Mouse (Mus musculus): Measurements from ENCODE around the gene Stard3.

Stard3 gene

DNA sequence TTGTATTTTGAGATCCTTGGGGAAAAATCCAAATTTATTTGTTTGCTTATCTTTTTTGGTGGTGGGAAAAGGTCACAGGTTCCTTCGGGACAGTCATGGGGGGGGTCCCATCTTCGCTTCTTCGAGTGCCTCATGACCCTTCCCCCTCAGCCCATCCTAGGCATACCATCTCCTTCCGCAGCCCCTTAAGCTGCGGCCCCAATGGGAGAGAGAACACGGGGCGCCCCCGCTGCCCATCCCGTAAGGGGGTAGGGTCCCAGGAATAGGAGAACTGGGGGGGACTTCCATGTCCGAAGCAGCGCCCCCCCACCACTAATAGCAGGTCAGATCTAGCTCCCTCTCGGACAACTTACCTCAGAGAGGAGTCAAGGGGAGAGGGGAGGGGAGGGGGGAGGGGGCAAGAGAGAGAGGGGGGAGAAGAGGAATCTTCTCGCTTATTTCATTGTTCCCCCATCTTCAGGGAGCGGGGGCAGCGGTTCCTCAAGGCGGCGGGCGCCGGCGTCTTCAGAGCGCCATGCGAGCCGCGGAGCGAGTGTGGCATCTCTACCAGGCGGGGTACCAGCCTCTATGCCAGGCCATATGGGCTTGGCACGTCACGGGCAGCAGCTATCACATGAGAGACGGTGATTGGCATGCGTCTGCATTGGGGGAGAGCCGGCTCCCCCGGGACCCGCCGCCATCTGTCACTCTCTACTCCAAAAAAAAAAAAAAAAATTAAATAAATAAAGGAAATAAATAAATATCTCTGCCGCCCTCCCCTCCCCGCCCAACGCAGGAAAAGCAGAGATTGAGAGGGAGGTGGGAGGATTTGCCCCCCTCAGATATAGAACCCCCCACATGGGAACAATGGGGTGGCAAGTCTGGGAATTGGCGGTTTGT is 28.8 kb upstream of the Stard3 start, which contains the start of gene Neurod2:
Gene Neurod2 (minus strand): TSS at position 568 of the 879 bp plus-strand sequence.
- DNase-seq = no peak

GRCm38 (mm10) chr11:98329960-98330744 is 28.0 kb upstream of the Stard3 start:
- no peak for DNase-seq

GRCm38 (mm10) chr11:98330745-98331204 is 27.4 kb upstream of the Stard3 start:
- DNase-seq = no peak

DNA sequence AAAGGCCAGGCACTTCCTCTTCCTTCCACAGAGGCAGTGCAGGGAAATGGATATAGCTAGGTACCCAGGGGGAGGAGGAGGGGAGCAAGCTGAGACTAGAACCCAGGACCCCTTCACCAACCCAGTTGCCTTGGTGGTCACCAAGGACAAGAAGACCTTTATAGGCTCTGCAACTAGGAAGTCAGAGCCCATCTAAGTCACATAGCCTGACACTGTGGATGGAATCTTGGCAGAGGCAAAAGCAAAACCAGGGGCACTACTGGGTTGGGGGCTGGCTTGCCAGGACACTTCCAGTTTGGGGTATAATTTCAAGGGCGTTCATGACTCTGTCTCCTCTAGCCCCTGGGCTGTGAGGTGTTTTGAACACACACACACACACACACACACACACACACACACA is 26.8 kb upstream of the Stard3 start:
- DNase-seq = no peak

DNA sequence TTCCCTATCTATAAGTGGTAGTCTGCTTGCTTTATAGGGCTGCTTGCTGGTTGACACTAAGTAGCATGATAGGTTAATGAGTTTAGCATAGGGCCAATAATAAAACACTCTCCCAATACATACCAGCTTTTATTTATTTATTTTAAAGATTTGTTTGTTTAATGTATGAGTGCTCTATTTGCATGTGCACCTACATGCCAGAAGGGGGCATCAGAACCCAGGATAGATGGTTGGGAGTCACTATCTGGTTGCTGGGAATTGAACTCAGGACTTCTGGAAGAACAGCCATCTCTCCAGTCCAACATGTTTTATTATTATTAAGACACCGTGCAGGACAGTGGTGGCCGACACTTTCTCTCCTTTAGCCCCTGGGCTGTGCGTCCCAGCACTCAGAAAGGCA is 26.0 kb upstream of the Stard3 start:
- no peak for DNase-seq

DNA sequence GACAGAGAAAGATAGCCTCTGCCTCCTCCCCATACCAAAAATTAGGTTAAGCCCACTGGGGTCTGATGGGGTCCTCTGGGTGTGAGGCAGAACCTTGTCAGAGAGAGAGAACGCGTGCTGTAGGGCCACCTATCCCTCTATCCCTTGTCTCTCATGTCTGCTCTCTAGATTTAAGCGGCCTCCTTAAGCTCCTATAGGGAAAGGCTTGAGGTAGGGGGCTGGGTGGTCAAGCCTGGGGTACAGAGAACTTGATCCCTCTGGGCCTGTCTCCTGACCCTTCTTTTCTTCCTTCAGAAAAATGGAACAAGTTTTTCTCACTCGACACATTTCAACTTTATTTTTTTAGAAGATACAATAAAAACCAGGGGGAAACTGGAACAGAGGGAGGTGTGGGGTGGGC is 25.3 kb upstream of the Stard3 start:
- no peak for DNase-seq

DNA sequence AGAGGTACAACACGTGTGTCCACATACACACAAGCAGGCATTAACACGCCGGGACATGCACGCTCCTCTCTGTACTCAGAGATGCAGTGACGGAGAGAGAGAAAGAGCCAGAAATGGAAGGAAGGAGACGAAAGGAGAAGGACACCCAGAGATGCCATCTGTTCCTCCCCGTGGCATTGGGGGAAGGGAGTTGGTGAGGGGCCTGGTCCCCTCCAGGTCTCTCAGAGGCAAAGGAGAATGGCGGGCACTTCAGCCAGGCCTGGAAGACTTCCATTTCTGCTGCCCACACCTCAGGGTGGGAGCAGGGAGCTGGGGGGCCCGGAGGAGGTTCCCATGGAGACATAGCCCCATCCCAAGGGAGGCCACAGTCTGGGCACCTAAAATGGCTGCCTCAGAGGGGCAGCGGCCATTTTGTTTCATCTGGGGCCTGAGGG is 24.9 kb upstream of the Stard3 start:
- DNase-seq = no peak

GRCm38 (mm10) chr11:98333981-98334741 is 24.0 kb upstream of the Stard3 start:
- no peak for DNase-seq

DNA sequence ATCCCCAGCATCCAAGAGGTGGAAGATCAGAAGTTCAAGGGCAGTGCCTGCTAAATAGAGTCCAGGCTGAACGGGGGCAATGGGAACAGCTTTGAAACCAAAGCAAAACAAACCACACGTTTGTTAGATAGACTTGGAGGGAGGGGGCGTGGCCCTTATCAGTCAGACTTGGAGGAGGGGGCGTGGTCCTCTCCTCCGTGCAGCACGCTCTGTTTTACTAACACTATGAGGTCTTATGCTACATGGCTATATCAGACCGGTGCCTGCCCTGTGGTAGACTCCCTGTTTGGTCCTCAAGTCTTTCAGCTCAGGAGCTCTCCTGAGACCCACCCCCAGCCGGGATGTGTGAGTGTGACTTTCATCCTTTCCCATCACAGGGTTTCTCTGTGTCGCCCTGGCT is 22.9 kb upstream of the Stard3 start:
- no peak for DNase-seq

DNA sequence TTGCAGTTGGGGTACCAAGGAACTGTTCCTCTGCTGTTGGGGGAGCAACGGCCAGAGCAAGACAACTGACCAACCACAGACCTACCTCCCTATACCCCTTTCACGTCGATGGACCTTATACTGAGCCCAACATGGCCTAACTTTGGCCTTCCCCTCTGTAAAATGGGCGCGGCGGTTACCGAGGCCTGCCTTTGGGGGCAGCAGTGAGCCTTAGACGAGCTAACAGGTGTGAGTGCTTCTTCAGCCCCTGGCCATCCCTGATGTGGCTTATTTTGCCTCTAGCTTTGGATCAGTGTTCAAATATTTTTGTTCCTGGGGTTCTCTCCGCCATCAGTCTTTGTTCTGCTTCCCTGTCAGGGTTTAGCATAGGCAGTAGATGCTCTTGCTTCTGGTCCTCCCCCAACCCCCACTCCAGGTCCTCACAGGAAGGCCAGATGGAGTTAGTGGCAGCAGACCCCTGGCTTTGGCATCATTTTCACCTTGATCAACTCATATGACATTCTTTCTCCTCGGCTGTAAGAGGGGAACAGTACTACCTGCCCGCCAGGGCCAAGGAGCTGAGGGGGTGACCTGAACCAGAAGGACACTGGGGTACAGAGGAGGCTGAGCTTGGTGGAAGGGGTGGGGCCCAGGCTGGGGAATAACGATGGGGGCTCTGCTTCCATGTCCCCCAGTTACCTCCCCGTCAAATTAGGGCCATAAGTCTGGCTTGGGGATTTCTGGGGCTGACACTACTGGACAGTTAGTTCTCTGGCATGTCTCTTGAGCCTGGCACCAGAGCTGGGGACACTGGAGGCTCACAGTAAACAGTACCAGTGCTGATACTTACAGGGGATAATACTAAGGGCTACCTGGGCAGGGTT is 21.7 kb upstream of the Stard3 start:
- DNase-seq = no peak

DNA sequence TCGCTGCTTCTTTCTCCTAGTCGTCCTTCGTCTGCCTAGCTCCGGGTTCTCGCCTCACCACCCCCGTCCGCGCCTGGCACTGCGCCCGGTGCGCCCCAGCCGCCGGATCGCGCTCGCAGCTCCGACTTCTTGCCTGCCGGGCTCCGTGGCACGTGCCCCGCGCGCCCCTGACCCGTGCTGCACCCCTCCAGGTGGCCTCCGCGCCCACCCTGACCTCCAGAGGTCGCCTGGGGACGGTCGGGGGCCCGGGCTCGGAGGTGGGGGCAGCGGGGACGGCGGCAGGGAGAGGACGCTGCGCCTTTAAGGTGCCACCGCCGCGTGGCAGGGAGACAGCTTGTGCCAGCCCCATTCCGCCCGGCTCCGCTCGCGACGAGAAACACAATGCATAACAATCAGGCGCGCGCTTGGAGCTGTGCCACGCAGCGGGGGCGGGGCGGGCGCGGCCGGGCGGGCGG is 19.6 kb upstream of the Stard3 start:
- peak; percentile 75 for DNase-seq

DNA sequence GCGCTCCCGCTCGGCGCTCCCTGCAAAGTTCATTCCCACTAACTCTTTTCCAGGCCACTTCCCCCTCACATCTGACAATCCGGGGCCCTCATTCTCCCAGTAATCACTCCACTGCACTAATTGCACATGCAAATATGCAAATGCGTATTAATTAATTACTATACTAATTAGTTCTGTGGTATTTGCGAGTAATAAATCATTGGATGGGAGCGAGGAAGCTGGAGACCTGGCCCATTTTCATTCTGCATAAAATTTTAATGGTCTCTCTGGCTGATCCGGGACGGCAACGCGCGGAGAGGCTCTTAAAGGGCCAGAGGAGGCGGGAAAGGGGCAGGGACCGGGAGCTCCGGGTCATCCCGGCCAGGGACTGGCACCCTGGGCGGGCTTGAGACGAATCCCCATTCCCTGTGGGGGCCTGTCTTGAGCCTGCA is 19.1 kb upstream of the Stard3 start:
- peak; percentile 55 for DNase-seq

GRCm38 (mm10) chr11:98339679-98340287 is 18.4 kb upstream of the Stard3 start:
- no peak for DNase-seq

DNA sequence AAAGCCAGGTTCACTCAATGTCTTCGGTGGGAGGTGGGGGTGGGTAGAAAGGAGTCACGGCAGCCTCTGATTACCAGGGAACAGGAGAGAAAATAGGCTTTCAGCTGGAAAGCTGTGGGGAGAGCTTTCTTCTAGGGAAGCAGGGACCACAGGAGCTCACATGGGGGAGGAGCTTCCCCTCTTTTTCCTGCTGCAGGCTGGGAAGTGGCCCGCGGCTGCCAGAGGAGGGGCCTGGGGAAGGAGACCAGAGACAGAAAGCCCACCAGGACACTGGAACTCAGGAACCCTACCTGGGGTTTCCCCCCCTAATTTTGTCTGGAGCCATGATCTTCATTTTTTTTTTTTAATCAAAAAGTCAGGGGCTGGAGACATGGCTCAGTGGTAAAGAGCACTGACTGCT is 17.6 kb upstream of the Stard3 start:
- DNase-seq = no peak

- DNase-seq = no peak
Observed at GRCm38 (mm10) chr11:98341174-98341573, 17.0 kb upstream of the Stard3 start.

DNA sequence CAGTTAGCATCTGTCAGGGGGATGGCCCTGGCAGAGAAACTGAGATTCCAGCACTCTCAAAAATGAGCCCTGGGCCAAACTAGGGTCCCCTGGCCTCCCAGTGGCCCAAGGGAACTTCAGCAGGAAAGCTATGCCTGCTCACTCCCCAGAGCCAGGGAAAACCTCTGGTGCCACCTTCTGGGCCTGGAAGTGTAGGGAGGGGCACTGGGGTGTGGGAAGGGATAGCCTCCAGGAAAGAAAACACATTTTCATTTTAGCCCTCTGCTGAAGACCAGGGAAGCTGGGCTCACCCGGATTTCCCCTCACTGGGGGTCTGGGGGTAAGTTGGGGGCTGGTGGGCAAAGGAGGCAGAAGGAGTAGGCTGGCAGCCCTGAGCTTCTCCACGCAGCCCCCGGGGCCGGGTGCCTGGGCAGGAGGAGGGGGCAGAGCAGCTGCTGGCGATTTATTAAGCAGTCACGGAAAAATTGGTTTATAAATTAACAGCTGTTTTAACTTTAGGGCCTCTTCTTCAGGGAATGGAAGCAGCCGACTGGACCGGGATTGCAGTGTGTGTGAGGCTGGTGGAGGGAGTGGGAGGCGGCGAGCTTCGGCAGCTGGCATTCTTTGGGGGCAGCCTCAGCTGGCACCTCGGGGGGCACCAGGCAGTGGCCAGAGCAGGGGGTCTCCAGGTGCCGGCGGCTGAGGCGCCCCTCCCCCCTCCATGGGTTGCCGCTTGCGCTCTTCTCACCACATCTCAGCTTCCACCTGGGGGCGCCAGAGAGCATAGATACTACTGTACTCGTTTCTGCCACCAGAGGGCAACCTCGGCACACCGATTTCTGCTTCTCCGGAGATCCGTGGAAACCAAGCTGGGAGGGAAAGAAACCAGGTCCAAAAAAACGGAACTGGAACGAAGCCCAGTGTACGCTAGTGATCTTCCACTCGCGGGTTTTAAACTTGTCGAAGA is 15.9 kb upstream of the Stard3 start:
- DNase-seq = peak; percentile 99

- DNase-seq = peak; percentile 90
Observed at GRCm38 (mm10) chr11:98345253-98345652, 12.9 kb upstream of the Stard3 start.

DNA sequence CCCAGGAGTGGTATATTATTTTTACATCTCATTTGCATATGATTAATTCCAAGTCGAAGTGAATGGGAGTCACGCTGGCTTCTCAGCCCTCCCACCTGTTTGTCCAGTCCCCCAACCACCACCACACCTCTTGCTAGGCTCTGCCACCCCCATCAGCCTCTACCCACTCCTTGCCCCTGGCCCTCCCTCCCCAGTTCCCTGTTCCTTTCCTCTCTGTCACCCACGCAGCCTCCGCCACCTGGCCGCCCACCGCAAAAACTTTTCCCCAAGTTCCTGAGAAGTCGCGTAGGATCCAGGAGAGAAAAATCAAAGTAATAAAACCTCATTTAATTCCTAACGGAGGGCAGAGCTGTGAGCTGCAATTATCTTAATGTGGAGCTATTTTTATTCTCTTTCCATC is 12.0 kb upstream of the Stard3 start:
- no peak for DNase-seq

- DNase-seq = peak; percentile 44
Observed at GRCm38 (mm10) chr11:98347385-98348082, 10.6 kb upstream of the Stard3 start.
